Mouse (Mus musculus) adrenal gland, postnatal 4 days (tissue): Measurements from ENCODE around the gene Ncoa5. TPM values are rescaled to one million over a fixed set of nuclear protein-coding genes. Genes with fewer than 3 reads are reported as not detected.

Experiments used
- DNase-seq, 2 experiments: peaks; one replicate each; pipeline ENCODE4 v3.0.0; 2021 to 2022; ENCODE audit warnings: low spot score in 2 of 2, mixed read lengths in 2 of 2
- total RNA-seq, 2 experiments: library from RNA; stranded (reverse); gene quantifications; 2 replicates each; pipeline ENCODE4 v1.2.3; 2021

The Ncoa5 gene
- total RNA-seq, 2 experiments from 2014 or later = 43.7 to 50.1 TPM

- DNase-seq = peak; percentile 46 to 47
These were observed 73.8 kb downstream of the Ncoa5 start, which contains the start of gene Slc12a5 for GRCm38 (mm10) chr2:164960716-164961441. TSS of gene Slc12a5 (plus strand) at chr2:164960802.

GRCm38 (mm10) chr2:164957548-164958315 is 76.9 kb downstream of the Ncoa5 start:
- DNase-seq = no peak

DNA sequence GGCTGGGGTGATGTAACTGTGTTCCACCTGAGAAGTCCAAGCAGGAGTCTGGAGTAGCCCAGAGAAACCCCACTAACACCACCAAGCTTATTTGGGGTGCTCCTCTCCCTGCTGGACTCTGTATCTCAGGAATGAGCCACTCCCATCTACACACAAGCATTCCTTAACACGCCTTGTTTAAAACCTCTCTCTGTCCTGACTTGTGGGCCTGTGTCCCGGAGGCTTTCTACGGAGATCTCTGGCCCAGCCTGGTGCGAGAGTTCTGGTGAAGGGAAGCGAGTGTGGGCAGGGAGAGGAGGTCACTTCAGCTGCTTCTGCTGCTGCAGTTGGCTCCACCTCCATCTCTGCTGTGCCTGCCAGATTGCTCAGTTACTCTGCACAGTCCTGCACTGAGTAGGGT is 78.5 kb downstream of the Ncoa5 start:
- no peak for DNase-seq

- no peak for DNase-seq
These were observed 78.9 kb downstream of the Ncoa5 start for GRCm38 (mm10) chr2:164955725-164956124.

DNA sequence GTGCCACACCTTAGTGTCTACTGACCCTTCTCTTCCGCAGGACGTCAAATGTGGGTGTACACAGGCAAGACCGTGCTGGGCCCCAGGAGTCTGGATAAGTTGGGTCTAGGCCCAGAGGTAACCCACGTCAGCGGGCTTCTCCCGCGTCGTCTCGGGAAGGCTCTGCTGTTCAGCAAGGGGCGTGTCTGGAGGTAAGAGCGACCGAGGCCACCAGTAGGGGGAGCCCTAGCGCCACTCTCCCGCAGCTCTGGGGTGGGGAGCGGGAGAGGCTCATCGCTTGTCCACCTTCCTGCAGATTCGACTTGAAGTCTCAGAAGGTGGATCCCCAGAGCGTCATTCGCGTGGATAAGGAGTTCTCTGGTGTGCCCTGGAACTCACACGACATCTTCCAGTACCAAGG is 81.4 kb downstream of the Ncoa5 start:
- DNase-seq = peak; percentile 68 to 79

- no peak for DNase-seq
These were observed 82.2 kb downstream of the Ncoa5 start for GRCm38 (mm10) chr2:164952448-164952847.

DNA sequence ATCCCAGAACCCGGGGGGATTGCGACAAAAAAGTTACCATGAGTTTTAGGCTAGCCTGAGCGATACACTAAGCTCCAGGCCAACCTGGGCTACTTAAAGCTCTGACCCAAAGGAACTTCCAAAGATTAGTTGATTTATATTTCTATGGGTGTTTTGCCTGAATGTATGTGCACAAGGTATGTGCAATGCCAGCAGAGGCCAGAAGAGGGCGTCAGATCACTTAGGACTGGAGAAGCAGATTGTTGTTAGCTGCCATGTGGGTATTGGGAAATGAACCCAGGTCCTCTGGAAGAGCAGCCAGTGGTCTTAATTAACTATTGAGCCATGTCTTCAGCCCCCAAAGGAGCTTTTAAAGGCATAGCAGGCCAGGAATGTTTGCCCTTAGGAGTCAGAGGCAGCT is 82.9 kb downstream of the Ncoa5 start:
- no peak for DNase-seq

GRCm38 (mm10) chr2:164950501-164950900 is 84.2 kb downstream of the Ncoa5 start:
- no peak for DNase-seq

Other genes starting within 250 kb of the Ncoa5 start
- 10 to 100 TPM; 40.5 to 42.9 TPM for gene Snx21, start 249.0 kb downstream of the Ncoa5 start, total RNA-seq
- gene Acot8, start 230.0 kb downstream of the Ncoa5 start, total RNA-seq = 10 to 100 TPM; 30.1 to 31.3 TPM
- 1 to 10 TPM; 3.8 to 4.5 TPM for gene Zswim3, start 229.8 kb downstream of the Ncoa5 start, total RNA-seq
- gene Zswim1, start 212.2 kb downstream of the Ncoa5 start, total RNA-seq = 10 to 100 TPM; 10.7 to 11.0 TPM
- 1 to 10 TPM in 1 of 2 experiments, under 1 TPM in 1; 0.76 to 1.7 TPM for gene Spata25, start 206.3 kb downstream of the Ncoa5 start, total RNA-seq
- gene Ctsa, start 202.0 kb downstream of the Ncoa5 start, total RNA-seq = 100 to 1,000 TPM; 140 to 158 TPM
- gene Neurl2, start 201.4 kb downstream of the Ncoa5 start, total RNA-seq = 1 to 10 TPM; 5.4 to 7.4 TPM
- 10 to 100 TPM; 25.7 to 28.9 TPM for gene Pltp, start 177.2 kb downstream of the Ncoa5 start, total RNA-seq
- 10 to 100 TPM; 78.8 to 80.7 TPM for gene Pcif1, start 155.6 kb downstream of the Ncoa5 start, total RNA-seq
- 10 to 100 TPM; 20.7 to 21.7 TPM for gene Zfp335, start 123.1 kb downstream of the Ncoa5 start, total RNA-seq
- 1 to 10 TPM; 3.4 to 5.7 TPM for gene Mmp9, start 94.1 kb downstream of the Ncoa5 start, total RNA-seq
- gene Slc12a5, start 74.1 kb downstream of the Ncoa5 start, total RNA-seq = 10 to 100 TPM; 12.7 to 14.0 TPM
- 1 to 10 TPM; 6.3 to 8.5 TPM for gene Cd40, start 20.8 kb upstream of the Ncoa5 start, total RNA-seq
- not detected for gene 1700025C18Rik, start 55.9 kb upstream of the Ncoa5 start, total RNA-seq
- 1 to 10 TPM; 1.4 to 1.7 TPM for gene Cdh22, start 200.0 kb upstream of the Ncoa5 start, total RNA-seq